ENCODE assay signal across 8 mouse cellular contexts in genomic region chr1:172619235-172619634, GRCm38 (mm10). TPM values are rescaled to one million over a fixed set of nuclear protein-coding genes. Genes with fewer than 3 reads are reported as not detected.
DNase-seq lines count a peak whose midpoint lies in the region; ATAC-seq and TF ChIP-seq lines count a peak whose summit lies in the region.

No protein-coding gene starts in this region.

- no peak overlapping the region for H3K27ac ChIP-seq in bone marrow macrophage, adult 2 months (ENCODE audit: insufficient read depth, low read depth, low read length)
- H3K27ac ChIP-seq in forebrain, embryonic 14.5 days (ENCODE audit: low read depth, low read length): no peak overlapping the region
- H3K27ac ChIP-seq in liver, embryonic 16.5 days (ENCODE audit: low read length): no peak overlapping the region

- H3K9ac ChIP-seq in forebrain, embryonic 14.5 days (ENCODE audit: low read length): no peak overlapping the region
- H3K9ac ChIP-seq in liver, embryonic 16.5 days (ENCODE audit: low read depth, low read length): no peak overlapping the region

- no peak overlapping the region for H3K4me3 ChIP-seq in bone marrow macrophage, adult 2 months (ENCODE audit: insufficient read depth, low read length)
- H3K4me3 ChIP-seq in forebrain, embryonic 14.5 days (ENCODE audit: low read depth, low read length): no peak overlapping the region
- H3K4me3 ChIP-seq in liver, embryonic 16.5 days (ENCODE audit: low read depth, low read length): no peak overlapping the region

- H3K4me2 ChIP-seq in forebrain, embryonic 14.5 days (ENCODE audit: low read length): no peak overlapping the region
- no peak overlapping the region for H3K4me2 ChIP-seq in liver, embryonic 16.5 days (ENCODE audit: low read depth, low read length)

- H3K27me3 ChIP-seq in forebrain, embryonic 14.5 days (replicated peaks; ENCODE audit: control insufficient read depth, insufficient read depth, low read length): no peaks in the 10 kb centered on the region
- H3K27me3 ChIP-seq in liver, embryonic 16.5 days (ENCODE audit: control insufficient read depth, insufficient read depth, low read depth, low read length): no peaks in the 10 kb centered on the region; the same call in 1 of the 2 replicates

- H3K9me3 ChIP-seq in forebrain, embryonic 14.5 days (replicated peaks; ENCODE audit: control insufficient read depth, low read length): no peaks in the 10 kb centered on the region
- H3K9me3 ChIP-seq in liver, embryonic 16.5 days (replicated peaks; ENCODE audit: control insufficient read depth, low read length): no peaks in the 10 kb centered on the region

- 19% methylated on average over 7 of the region's 7 CpGs for WGBS in forebrain, embryonic 14.5 days
- WGBS in liver, embryonic 16.5 days (ENCODE audit: insufficient replicate concordance): 7% methylated on average over 7 of the region's 7 CpGs

- H3K36me3 ChIP-seq in forebrain, embryonic 14.5 days (ENCODE audit: control insufficient read depth, insufficient read depth, low read length): no peaks in the 10 kb centered on the region
- H3K36me3 ChIP-seq in liver, embryonic 16.5 days (ENCODE audit: control insufficient read depth, insufficient read depth): no peaks in the 10 kb centered on the region

- TF ChIP-seq CTCF in bone marrow macrophage, adult 2 months (IDR thresholded peaks at IDR 0.05; ENCODE audit: low read depth, low read length): peak; percentile 90

- H3K4me1 ChIP-seq in bone marrow macrophage, adult 2 months (ENCODE audit: control insufficient read depth, insufficient read depth, low read length): no peaks in the 10 kb centered on the region
- peaks cover 12% of the 10 kb centered on the region; the same call in 1 of the 2 replicates for H3K4me1 ChIP-seq in forebrain, embryonic 14.5 days (ENCODE audit: control insufficient read depth, insufficient read depth, low read length)
- no peaks in the 10 kb centered on the region for H3K4me1 ChIP-seq in liver, embryonic 16.5 days (ENCODE audit: control insufficient read depth, low read depth, low read length)

- no peak for ATAC-seq in forebrain, embryonic 14.5 days
- ATAC-seq in liver, embryonic 16.5 days (ENCODE audit: low read depth): peak; percentile 43; the same call in 1 of the 2 replicates

- DNase-seq in 3134 (ENCODE audit: extremely low read depth, insufficient read length, low spot score): peak; percentile 37
- DNase-seq in CD8-positive naive resting alpha-beta T cell, adult 2 months (ENCODE audit: low read depth in 2 of 2, low spot score in 2 of 2): peak; percentile 52 to 62
- peak; percentile 46 for DNase-seq in forebrain, embryonic 14.5 days (ENCODE audit: low spot score)
- DNase-seq in kidney, adult 18-20 months: peak; percentile 83
- peak; percentile 40 for DNase-seq in retina, postnatal 7 days (ENCODE audit: low read depth, low spot score)
- peak; percentile 75 for DNase-seq in urinary bladder, postnatal 14 days (ENCODE audit: low spot score)

- no peak for TF ChIP-seq POLR2A in bone marrow macrophage, adult 2 months (IDR thresholded peaks at IDR 0.05; ENCODE audit: borderline replicate concordance, low read depth, low read length)

RNA-seq across cellular contexts. Expression of gene Dusp23, which starts 13.5 kb away (rescaled TPM):
- 9.4 and 11.2 TPM in 2 replicates for polyA plus RNA-seq in bone marrow macrophage, adult 2 months (2012; ENCODE audit: insufficient read depth, insufficient read length, missing spikeins)
- 6.2 and 7.1 TPM in 2 replicates for polyA plus RNA-seq in forebrain, embryonic 14.5 days (2014; fragmentation: Nextera tagmentation; extraction: Ambion mirVana)
- polyA plus RNA-seq in liver, embryonic 16.5 days (2015; fragmentation: Nextera tagmentation; extraction: Ambion mirVana): 5.4 and 5.6 TPM in 2 replicates

RNA-seq across cellular contexts. Expression of gene Fcrl6, which starts 16.9 kb away (rescaled TPM):
- not detected in 2 replicates for polyA plus RNA-seq in bone marrow macrophage, adult 2 months (2012; ENCODE audit: insufficient read depth, insufficient read length, missing spikeins)
- not detected in 2 replicates for polyA plus RNA-seq in forebrain, embryonic 14.5 days (2014; fragmentation: Nextera tagmentation; extraction: Ambion mirVana)
- polyA plus RNA-seq in liver, embryonic 16.5 days (2015; fragmentation: Nextera tagmentation; extraction: Ambion mirVana): 0.17 TPM in 1 of 2 replicates, not detected in the other

RNA-seq across cellular contexts. Expression of gene Slamf8, which starts 28.9 kb away (rescaled TPM):
- polyA plus RNA-seq in bone marrow macrophage, adult 2 months (2012; ENCODE audit: insufficient read depth, insufficient read length, missing spikeins): 4.0 TPM in 2 replicates
- polyA plus RNA-seq in forebrain, embryonic 14.5 days (2014; fragmentation: Nextera tagmentation; extraction: Ambion mirVana): not detected in 2 replicates
- 0.11 and 0.15 TPM in 2 replicates for polyA plus RNA-seq in liver, embryonic 16.5 days (2015; fragmentation: Nextera tagmentation; extraction: Ambion mirVana)
